Mouse (Mus musculus): ENCODE results near the gene Arhgef12. TPM values are rescaled to one million over a fixed set of nuclear protein-coding genes. Genes with fewer than 3 reads are reported as not detected.
A peak's percentile ranks its signal among the peaks of the same experiment; 100 is the strongest.
"Not testable (repeated sequence)": the region's sequence is repeated elsewhere in the genome, so short reads cannot be mapped to it uniquely, and the experiment has no call there.

The Arhgef12 gene
- polyA plus RNA-seq, 1 experiment from 2014 or later: 8.2 TPM

DNA sequence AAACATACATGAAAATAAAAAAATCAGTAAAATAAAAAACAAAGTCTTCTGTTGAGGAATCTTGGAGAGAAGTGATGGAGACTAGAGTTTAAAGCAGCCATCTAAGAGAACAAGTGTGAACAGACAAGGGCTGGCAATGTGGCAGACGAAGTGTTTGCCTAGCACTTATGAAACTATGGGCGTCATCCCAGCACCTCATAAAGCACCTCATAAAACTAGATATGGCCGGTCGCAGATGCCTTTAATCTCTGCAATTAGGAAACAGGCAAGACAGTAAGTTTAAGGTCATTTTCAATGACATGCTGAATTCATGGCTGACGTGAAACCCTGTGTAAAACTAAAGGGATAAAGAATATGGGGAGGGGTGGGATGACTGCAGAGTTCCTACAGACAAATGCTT is 103.2 kb downstream of the Arhgef12 start:
- DNase-seq (ENCODE audit: low spot score): no peak
- peaks cover 89% of the 10 kb centered on the region for H3K36me3 ChIP-seq
- H3K27me3 ChIP-seq (ENCODE audit: insufficient read depth, poor library complexity, severe bottlenecking): no peaks in the 10 kb centered on the region
- H3K4me3 ChIP-seq: no peak overlapping the region
- 94% methylated on average over 5 of the region's 5 CpGs for WGBS
- H3K9me3 ChIP-seq: no peaks in the 10 kb centered on the region
- no peak overlapping the region for H3K27ac ChIP-seq
- no peaks in the 10 kb centered on the region for H3K4me1 ChIP-seq (replicated peaks)

DNA sequence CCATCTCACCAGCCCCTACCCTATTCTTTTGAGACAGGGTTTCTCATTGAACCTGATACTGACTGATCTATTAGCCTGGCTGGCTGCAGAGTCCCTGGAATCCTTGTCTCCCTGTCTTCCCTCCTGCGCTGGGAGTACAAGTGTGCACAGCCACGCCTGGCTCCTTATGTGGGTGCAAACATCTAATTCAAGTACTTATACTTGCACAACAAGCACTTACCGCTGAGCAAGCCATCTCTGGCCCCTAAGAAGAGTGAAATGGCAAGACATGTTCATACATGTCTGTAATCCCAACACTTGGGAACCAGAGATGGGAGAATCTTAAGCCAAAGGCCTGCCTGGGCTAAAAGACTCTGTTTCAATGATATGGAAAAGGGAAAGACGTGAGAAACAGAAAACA is 104.0 kb downstream of the Arhgef12 start:
- WGBS: 90% methylated on average over 4 of the region's 4 CpGs
- DNase-seq (ENCODE audit: low spot score): no peak
- Histone ChIP-seq H3K36me3 (peaks cover 91% of the 10 kb centered on the region), H3K4me3 (no peak overlapping the region), H3K9me3 (no peaks in the 10 kb centered on the region), H3K27ac (no peak overlapping the region), H3K27me3 (ENCODE audit: insufficient read depth, poor library complexity, severe bottlenecking) (no peaks in the 10 kb centered on the region), H3K4me1 (replicated peaks) (no peaks in the 10 kb centered on the region)

DNA sequence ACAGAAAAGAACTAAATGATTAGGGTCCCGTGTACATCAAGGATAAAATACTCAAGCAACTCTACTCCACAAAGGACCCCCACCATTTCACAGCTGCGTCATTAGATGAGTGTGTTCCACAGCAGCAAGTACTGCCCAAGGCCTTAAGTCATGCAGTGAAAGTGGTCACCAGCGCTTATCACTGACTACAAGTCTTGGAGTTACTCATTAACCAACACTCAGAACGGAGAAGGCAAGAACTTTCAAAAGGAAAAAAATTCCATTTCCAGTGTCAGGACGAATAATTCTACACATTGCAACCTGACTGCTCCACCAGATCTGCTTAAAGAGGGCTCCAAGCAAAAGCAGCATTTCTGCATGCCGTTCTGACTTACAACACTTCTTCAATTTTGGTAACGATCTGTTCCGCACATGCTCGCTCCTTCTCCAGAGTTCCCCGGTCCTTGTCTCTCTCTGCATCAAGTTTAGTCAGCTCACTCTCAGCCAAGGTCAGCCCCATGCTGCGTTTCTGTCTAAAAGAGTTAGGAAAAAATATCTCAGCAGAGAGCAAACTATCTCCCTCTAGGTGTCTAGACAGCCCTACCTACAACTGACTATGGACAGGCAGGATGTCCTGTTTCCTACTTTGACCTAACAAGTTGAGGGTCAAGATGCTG is 106.3 kb downstream of the Arhgef12 start:
- Histone ChIP-seq H3K4me1 (replicated peaks) (no peaks in the 10 kb centered on the region), H3K36me3 (peaks cover 91% of the 10 kb centered on the region), H3K27ac (no peak overlapping the region), H3K9me3 (no peaks in the 10 kb centered on the region), H3K27me3 (ENCODE audit: insufficient read depth, poor library complexity, severe bottlenecking) (no peaks in the 10 kb centered on the region), H3K4me3 (no peak overlapping the region)
- WGBS: 94% methylated on average over 11 of the region's 11 CpGs
- DNase-seq (ENCODE audit: low spot score): no peak

DNA sequence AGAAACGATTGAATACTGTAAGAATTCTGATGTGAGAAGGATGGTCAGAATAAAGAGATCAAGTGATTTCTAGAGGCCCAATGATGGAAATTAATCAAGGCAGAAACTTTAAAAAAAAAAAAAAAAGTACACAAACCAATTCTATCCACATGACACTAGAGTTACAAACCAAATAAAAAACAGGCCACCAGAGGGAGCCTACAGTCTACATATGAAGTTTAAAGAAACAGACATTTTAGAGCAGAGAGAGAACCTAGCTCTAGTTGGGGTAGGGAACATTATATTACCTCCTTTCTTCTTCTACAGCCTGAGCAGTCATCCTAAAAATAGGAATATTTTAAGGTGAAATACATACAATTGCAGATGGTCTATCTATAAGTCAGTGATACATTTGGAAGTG is 107.0 kb downstream of the Arhgef12 start:
- H3K9me3 ChIP-seq: no peaks in the 10 kb centered on the region
- H3K27me3 ChIP-seq (ENCODE audit: insufficient read depth, poor library complexity, severe bottlenecking): no peaks in the 10 kb centered on the region
- peaks cover 91% of the 10 kb centered on the region for H3K36me3 ChIP-seq
- no peak for DNase-seq (ENCODE audit: low spot score)
- H3K4me3 ChIP-seq: no peak overlapping the region
- no peaks in the 10 kb centered on the region for H3K4me1 ChIP-seq (replicated peaks)
- H3K27ac ChIP-seq: no peak overlapping the region
- WGBS: 93% methylated on average over 1 of the region's 1 CpGs

DNA sequence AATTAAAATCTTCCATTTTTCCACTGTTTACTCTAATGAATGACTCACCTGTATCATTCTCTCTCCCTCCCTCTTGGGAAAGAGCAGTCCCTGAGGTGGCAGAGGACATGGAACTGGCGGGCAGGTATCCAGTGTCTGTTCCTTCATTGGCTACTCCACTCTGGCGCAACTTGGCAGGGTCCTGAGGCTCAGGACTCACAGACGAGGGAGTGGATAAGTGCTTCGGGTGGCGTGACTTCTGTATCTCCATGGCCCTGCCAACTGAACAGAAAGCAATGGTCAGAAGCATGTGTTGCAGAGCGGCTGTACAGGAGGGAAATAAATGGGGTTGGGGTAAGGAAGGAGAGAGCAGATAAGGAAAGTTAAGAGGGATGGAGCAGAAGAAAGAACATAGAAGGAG is 109.5 kb downstream of the Arhgef12 start:
- Histone ChIP-seq H3K36me3 (peaks cover 92% of the 10 kb centered on the region), H3K9me3 (no peaks in the 10 kb centered on the region), H3K4me3 (no peak overlapping the region)

DNA sequence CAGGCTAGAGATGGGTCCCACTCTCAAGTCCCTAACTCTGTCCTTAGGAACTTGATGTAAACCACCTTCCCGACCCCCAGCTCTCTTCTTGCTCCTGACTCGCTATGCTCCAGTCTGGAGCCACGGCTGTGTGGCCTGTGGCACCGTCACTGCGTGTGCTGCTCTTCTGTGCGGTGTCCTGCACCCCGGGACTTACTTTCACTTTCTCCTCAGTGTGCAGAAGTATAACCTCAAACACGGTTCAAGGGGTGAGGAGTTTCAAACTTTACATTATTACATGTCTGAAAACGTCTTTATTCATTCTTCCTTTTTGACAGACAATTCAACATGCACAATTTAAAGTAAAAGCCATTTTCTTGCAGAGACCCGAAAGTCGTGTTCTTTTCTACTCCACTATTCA is 111.7 kb downstream of the Arhgef12 start:
- H3K9me3 ChIP-seq: no peaks in the 10 kb centered on the region
- peaks cover 89% of the 10 kb centered on the region for H3K36me3 ChIP-seq
- no peak overlapping the region for H3K27ac ChIP-seq
- H3K4me1 ChIP-seq (replicated peaks): no peaks in the 10 kb centered on the region
- no peak for DNase-seq (ENCODE audit: low spot score)
- no peaks in the 10 kb centered on the region for H3K27me3 ChIP-seq (ENCODE audit: insufficient read depth, poor library complexity, severe bottlenecking)
- WGBS: 92% methylated on average over 11 of the region's 11 CpGs
- H3K4me3 ChIP-seq: no peak overlapping the region

More for the DNA sequence above, 109.5 kb downstream of the Arhgef12 start:
- DNase-seq (ENCODE audit: low spot score): no peak
- H3K4me1 ChIP-seq (replicated peaks): no peaks in the 10 kb centered on the region
- no peak overlapping the region for H3K27ac ChIP-seq
- no peaks in the 10 kb centered on the region for H3K27me3 ChIP-seq (ENCODE audit: insufficient read depth, poor library complexity, severe bottlenecking)
- WGBS: 88% methylated on average over 6 of the region's 6 CpGs

DNA sequence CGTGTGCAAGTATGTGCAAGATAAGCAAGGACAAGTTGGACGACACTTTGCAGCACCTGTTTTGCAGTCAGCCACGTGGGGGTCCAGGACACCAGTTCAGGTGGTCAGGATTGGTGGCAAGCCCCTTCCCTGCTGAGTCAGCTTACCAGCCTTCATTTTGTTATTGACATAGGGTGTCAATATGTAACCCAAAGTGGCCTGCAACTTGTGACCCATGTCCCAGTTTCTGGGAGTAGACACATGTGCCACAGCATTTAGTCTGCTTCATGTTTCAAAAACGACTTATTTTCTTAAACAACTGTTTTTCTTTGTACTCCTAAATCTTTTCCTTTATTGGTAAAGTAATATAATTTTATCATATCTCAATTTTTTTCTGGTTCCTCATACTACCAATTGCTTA is 112.3 kb downstream of the Arhgef12 start:
- Histone ChIP-seq H3K9me3 (no peaks in the 10 kb centered on the region), H3K27ac (no peak overlapping the region), H3K36me3 (peaks cover 91% of the 10 kb centered on the region), H3K4me1 (replicated peaks) (no peaks in the 10 kb centered on the region), H3K27me3 (ENCODE audit: insufficient read depth, poor library complexity, severe bottlenecking) (no peaks in the 10 kb centered on the region), H3K4me3 (no peak overlapping the region)
- DNase-seq (ENCODE audit: low spot score): no peak
- WGBS: 91% methylated on average over 4 of the region's 4 CpGs

DNA sequence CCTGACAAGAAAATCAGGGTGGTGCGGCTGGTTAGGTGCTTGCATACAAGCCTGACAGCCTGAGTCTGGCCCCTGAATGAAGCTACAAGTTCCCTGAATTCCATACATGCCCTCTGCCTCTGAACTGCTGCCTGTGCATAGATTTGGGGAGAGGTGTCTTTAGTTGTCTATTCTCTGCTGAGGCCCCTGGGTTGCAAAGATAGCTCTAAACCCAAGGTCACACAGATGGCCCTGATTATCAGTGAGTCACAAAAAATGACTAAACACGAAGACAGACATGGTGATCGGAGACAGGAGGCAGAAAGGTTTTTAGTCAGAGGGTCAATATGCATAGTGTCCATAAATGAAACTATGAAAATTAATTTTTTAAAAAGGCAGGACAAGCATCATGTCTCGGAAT is 113.4 kb downstream of the Arhgef12 start:
- H3K4me3 ChIP-seq: no peak overlapping the region
- H3K27me3 ChIP-seq (ENCODE audit: insufficient read depth, poor library complexity, severe bottlenecking): no peaks in the 10 kb centered on the region
- H3K9me3 ChIP-seq: no peaks in the 10 kb centered on the region
- no peaks in the 10 kb centered on the region for H3K4me1 ChIP-seq (replicated peaks)
- 87% methylated on average over 4 of the region's 4 CpGs for WGBS
- H3K27ac ChIP-seq: no peak overlapping the region
- no peak for DNase-seq (ENCODE audit: low spot score)
- H3K36me3 ChIP-seq: peaks cover 90% of the 10 kb centered on the region

DNA sequence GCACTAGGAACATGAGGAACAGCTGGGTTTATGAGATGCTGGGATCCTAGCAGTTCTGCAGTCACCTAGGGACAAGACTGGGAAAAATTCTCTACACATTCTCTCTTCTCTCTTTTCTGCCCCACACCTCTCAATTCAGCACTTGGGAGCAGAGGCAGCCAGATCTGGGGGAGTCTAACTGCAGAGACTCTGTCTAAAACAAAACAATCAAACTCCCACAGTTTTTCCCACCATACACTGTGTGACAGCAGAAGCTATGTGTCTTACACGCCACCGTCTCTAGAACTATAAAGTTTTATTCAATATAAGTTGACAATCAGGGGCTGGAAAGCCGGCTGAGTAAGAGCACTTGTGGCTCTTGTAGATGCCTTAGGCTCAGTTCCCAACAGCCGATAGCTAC is 119.1 kb downstream of the Arhgef12 start:
- H3K27me3 ChIP-seq (ENCODE audit: insufficient read depth, poor library complexity, severe bottlenecking): no peaks in the 10 kb centered on the region
- no peak overlapping the region for H3K4me3 ChIP-seq
- no peak overlapping the region for H3K27ac ChIP-seq
- H3K9me3 ChIP-seq: no peaks in the 10 kb centered on the region
- DNase-seq (ENCODE audit: low spot score): no peak
- H3K36me3 ChIP-seq: peaks cover 92% of the 10 kb centered on the region
- no peaks in the 10 kb centered on the region for H3K4me1 ChIP-seq (replicated peaks)
- WGBS: 88% methylated on average over 4 of the region's 4 CpGs

DNA sequence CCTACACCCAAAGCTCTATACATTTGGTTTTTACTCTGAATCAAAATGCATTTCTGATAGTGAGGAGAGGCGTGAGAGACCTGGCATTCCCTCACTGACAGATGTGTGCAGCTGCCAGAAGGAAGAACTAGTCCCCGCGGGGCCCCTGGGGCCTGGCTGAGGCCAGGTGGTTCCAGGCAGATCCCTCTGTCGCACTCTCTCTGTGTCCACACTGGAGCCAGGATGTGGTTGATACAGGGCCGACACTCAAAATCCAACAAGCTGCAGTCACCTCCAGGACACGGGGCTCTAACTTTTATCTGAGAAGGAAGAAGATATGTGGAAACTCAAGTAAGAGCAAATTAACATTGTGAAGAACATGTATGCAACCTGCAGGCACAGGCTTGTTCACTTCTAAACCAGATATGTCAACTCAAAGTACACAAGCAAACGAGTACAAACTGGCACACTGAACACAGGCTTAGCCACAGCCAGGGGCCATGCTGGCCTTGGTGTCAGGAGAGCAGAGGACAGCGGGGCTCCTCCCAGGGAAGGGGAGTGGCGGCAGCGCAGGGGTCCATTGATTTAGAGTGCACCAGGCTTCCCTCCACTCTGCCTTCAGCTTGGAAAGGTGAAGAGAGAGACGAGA is 138.0 kb downstream of the Arhgef12 start:
- Histone ChIP-seq H3K27me3 (ENCODE audit: insufficient read depth, poor library complexity, severe bottlenecking) (no peaks in the 10 kb centered on the region), H3K9me3 (no peaks in the 10 kb centered on the region), H3K4me3 (no peak overlapping the region), H3K4me1 (replicated peaks) (no peaks in the 10 kb centered on the region), H3K27ac (0 out of 2 replicates have a peak overlapping the region, but pooled peaks have one; percentile 29), H3K36me3 (peaks cover 77% of the 10 kb centered on the region)
- WGBS: 71% methylated on average over 11 of the region's 11 CpGs
- DNase-seq (ENCODE audit: low spot score): no peak

DNA sequence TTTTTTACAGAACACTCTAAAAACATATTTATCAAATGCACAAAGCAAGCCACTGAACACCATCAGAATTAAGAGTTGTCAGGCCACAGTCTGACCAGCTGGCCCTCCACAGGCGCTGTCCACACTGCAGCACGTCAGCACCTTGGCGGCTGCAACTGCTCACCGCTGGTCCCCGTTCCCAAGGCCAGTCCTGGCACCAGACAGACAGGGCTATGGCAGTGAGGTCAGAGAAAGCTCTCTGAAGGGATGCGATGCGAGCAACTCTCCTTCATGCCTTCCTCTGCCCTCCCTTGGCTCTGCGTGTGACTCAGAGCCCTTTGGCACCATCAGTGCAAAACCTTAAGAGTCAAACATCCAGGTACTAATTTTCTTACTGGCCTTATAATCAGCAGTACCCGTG is 139.3 kb downstream of the Arhgef12 start:
- WGBS: 93% methylated on average over 9 of the region's 9 CpGs
- H3K36me3 ChIP-seq: peaks cover 64% of the 10 kb centered on the region
- H3K4me1 ChIP-seq (replicated peaks): no peaks in the 10 kb centered on the region
- H3K27me3 ChIP-seq (ENCODE audit: insufficient read depth, poor library complexity, severe bottlenecking): no peaks in the 10 kb centered on the region
- DNase-seq (ENCODE audit: low spot score): no peak
- H3K9me3 ChIP-seq: no peaks in the 10 kb centered on the region
- no peak overlapping the region for H3K4me3 ChIP-seq
- H3K27ac ChIP-seq: no peak overlapping the region

DNA sequence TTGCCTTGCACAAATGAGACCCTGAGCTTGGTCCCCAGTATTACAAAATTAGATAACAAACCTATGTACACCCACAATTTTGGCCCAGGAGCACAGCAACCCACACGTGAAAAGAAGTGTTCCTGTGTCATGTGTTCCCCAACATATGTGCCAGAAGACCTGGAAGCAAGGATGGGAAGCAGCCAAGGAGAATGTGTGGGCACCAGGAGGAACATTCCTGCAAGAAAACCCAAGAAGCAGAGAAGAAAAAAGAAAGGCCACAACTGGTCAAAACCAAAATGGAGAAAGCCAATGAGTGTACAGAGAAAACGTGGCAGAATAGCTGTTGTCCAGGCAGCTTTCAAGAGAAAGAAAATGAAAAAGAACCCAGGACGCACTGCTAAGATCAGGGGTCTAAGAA is 142.2 kb downstream of the Arhgef12 start:
- H3K36me3 ChIP-seq: peaks cover 35% of the 10 kb centered on the region
- DNase-seq (ENCODE audit: low spot score); H3K27ac ChIP-seq; H3K4me3 ChIP-seq; H3K4me1 ChIP-seq (replicated peaks); H3K27me3 ChIP-seq (ENCODE audit: insufficient read depth, poor library complexity, severe bottlenecking); H3K9me3 ChIP-seq: not testable (repeated sequence)
- 86% methylated on average over 3 of the region's 3 CpGs for WGBS

DNA sequence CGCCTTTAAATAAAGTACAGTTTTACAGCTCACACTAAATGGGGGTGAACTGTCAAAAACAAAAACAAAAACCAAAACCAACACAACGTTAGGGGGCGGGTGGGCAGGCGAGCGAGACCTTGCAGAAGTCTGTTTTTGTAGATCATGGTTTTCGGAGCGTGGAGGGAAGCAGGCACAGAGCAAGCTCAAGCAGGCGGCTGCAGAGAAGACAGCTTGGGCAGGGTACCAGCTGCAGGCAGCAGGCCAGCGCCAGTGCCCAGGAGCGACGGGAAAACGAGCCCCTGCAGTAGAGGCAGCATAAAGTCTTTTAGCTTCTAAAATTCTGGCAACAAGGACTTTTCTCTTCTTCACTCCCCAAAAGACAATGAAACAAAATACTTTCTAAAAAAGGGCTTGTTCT is 142.7 kb downstream of the Arhgef12 start:
- Histone ChIP-seq H3K9me3 (no peaks in the 10 kb centered on the region), H3K27me3 (ENCODE audit: insufficient read depth, poor library complexity, severe bottlenecking) (no peaks in the 10 kb centered on the region), H3K36me3 (peaks cover 30% of the 10 kb centered on the region), H3K27ac (no peak overlapping the region), H3K4me3 (no peak overlapping the region), H3K4me1 (replicated peaks) (no peaks in the 10 kb centered on the region)
- 89% methylated on average over 12 of the region's 12 CpGs for WGBS
- DNase-seq (ENCODE audit: low spot score): no peak
